Mouse (Mus musculus): ENCODE data around the gene Gm15557.

Gene Gm15557

GRCm38 (mm10) chr2:155952006-155952405 lies 11.5 kb downstream of the Gm15557 start:
- peak; percentile 89 for DNase-seq

- DNase-seq = peak; percentile 94
These were observed 15.9 kb downstream of the Gm15557 start, which contains the start of gene Cep250 for GRCm38 (mm10) chr2:155956134-155957059. TSS of gene Cep250 (plus strand) at chr2:155956458.

- peak; percentile 76 for DNase-seq
These were observed 19.5 kb downstream of the Gm15557 start for GRCm38 (mm10) chr2:155959981-155960380.

GRCm38 (mm10) chr2:155961862-155962261 lies 21.3 kb downstream of the Gm15557 start:
- no peak for DNase-seq

- DNase-seq = peak; percentile 52
These were observed 22.5 kb downstream of the Gm15557 start for GRCm38 (mm10) chr2:155962991-155963390.

DNA sequence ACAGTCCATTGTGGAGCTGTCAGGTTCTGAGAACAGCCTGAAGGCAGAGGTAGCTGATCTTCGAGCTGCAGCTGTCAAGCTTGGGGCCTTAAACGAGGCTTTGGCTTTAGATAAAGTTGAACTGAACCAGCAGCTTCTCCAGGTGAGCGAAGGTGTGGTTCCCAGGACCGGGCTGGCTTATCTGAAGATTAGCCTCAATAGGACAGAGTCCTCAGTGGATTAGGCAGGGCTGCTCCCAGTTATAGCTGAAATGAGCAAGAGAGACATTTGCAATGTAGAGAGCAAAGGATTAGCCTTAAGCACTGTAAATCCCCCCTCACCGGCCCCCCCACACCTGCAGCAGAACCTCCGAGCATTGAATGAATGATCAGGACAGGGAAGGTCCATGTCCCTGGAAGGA lies 32.8 kb downstream of the Gm15557 start:
- DNase-seq = no peak

DNA sequence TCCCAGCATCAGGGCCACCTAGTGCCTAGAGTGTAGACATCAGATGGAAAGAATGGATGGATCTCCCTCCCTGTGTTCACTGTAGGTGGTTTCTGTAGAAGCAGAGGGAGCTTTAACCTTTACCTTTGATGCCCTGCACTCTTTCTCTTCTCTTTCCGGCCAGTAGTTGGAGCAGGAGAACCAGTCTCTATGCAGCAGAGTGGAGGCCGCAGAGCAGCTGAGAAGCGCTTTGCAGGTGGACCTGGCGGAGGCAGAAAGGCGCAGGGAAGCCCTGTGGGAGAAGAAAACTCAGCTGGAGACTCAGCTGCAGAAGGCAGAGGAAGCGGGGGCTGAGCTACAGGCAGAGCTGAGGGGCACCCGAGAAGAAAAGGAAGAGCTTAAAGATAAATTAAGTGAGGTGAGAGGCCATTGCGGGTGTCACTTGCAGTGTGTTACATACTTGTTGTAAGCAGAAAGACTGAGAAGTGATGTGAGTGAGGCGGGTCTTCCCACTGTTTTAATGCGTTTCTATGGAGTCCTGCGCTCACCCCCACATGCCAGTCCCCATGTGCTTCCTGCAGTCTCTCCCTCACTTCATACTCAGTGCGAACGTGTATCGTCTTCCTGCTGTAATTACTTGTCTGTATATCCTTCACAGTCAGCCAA lies 33.7 kb downstream of the Gm15557 start:
- DNase-seq = no peak

DNA sequence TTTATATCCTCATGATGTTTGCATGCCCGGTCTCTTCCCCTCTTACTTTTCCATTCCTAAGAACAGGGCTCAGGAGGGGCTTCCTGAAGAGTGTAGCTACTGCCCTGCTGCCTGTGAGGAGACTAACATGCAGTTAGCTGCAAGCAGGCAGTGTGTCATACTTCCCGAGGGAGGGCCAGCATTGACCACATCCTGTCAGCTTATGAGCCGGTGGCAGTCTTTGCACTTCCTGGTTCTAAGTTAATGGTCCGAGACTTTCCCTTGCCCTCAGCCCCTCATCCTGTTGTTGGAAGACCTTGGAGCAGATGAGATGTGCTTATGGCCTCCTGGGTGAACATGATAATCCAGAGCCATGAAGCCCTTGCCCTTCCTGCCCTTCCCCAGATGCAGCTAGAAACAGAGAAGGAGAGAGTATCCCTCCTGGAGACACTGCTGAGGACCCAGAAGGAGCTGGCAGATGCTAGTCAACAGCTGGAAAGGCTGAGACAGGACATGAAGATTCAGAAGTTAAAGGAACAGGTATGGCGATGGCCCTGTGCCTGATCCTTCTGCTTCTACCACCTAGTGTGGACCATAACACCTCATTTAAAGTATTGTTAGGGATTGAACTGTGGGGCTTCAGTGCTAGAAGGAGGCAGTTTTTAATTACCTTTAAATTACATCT lies 38.9 kb downstream of the Gm15557 start:
- peak; percentile 48 for DNase-seq

GRCm38 (mm10) chr2:155985776-155986175 lies 45.2 kb downstream of the Gm15557 start:
- no peak for DNase-seq

DNA sequence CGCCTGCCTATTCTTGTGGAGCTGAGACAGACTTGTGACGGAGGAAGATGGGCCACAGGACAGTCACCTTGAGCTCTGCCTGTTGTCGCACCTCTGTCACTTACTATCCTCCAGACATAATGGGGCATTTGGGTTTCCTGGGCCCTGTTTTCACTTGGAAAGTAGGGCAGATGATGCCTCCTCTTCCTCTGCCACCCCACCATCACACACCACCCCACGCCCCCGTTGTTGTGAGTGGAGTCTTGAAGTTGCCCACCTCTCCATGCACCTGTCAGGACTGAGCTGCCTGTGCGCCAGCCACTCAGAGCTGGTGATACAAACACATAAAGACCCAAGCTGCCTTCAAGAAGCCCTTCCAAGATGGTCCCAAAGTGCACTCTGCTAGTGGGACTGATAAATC lies 46.6 kb downstream of the Gm15557 start:
- no peak for DNase-seq

DNA sequence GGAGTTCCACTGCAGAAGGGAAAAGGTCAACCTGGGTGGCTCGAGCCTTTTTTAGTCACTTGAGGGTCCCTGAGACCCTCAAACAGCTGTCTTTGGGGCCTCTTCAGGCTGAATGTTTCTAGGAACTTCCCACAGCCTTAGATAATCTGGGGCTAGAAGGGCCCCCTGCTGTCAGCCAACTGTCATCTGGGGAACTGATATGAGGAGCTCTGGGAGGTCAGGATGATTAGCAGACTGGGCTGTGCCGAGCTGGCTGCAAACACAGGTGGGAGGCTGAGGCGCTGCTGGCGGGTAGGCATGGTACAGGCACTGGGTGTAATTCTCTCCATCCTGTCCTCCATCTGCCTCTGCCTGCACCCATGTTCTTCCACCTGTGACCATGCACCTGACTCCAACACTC lies 48.6 kb downstream of the Gm15557 start:
- no peak for DNase-seq

DNA sequence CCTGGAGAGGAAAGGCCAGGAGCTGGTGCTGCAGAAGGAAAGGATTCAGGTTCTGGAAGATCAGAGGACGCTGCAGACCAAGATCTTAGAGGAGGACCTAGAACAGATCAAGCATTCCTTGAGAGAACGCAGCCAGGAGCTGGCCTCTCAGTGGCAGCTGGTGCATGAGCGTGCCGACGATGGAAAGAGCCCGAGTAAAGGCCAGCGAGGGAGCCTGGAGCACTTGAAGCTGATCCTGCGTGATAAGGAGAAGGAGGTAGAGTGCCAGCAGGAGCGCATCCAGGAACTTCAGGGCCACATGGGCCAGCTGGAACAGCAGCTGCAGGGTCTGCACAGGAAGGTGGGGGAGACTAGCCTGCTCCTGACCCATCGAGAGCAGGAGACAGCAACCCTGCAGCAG lies 50.6 kb downstream of the Gm15557 start:
- DNase-seq = no peak

GRCm38 (mm10) chr2:155991863-155992321 lies 51.4 kb downstream of the Gm15557 start:
- peak; percentile 83 for DNase-seq

Measured in kidney, adult 9 months (tissue).